Mouse (Mus musculus): ENCODE data around the gene Hoxb5. TPM values are rescaled to one million over a fixed set of nuclear protein-coding genes. Genes with fewer than 3 reads are reported as not detected.

The Hoxb5 gene
- polyA plus RNA-seq, 1 experiment from 2014 or later = not detected

GRCm38 (mm10) chr11:96278324-96278723 lies 24.8 kb upstream of the Hoxb5 start:
- no peak overlapping the region for H3K4me3 ChIP-seq
- no peaks in the 10 kb centered on the region for H3K9me3 ChIP-seq
- peaks cover 100% of the 10 kb centered on the region for H3K27me3 ChIP-seq (ENCODE audit: poor library complexity, severe bottlenecking)
- WGBS = 15% methylated on average over 14 of the region's 14 CpGs
- no peaks in the 10 kb centered on the region for H3K36me3 ChIP-seq (replicated peaks)
- peaks cover 7% of the 10 kb centered on the region; the same call in 1 of the 2 replicates for H3K4me1 ChIP-seq
- DNase-seq (ENCODE audit: extremely low spot score, low spot score) = no peak
- H3K27ac ChIP-seq = no peak overlapping the region

- DNase-seq (ENCODE audit: extremely low spot score, low spot score) = peak; percentile 87
- H3K27me3 ChIP-seq (ENCODE audit: poor library complexity, severe bottlenecking) = peaks cover 100% of the 10 kb centered on the region
- WGBS = under 1% methylated on average over 9 of the region's 9 CpGs
- peaks cover 9% of the 10 kb centered on the region for H3K4me1 ChIP-seq
- H3K9me3 ChIP-seq = no peaks in the 10 kb centered on the region
- H3K36me3 ChIP-seq (replicated peaks) = no peaks in the 10 kb centered on the region
- H3K4me3 ChIP-seq = no peak overlapping the region
- H3K27ac ChIP-seq = no peak overlapping the region
Measured at GRCm38 (mm10) chr11:96278773-96279172, 24.4 kb upstream of the Hoxb5 start.

DNA sequence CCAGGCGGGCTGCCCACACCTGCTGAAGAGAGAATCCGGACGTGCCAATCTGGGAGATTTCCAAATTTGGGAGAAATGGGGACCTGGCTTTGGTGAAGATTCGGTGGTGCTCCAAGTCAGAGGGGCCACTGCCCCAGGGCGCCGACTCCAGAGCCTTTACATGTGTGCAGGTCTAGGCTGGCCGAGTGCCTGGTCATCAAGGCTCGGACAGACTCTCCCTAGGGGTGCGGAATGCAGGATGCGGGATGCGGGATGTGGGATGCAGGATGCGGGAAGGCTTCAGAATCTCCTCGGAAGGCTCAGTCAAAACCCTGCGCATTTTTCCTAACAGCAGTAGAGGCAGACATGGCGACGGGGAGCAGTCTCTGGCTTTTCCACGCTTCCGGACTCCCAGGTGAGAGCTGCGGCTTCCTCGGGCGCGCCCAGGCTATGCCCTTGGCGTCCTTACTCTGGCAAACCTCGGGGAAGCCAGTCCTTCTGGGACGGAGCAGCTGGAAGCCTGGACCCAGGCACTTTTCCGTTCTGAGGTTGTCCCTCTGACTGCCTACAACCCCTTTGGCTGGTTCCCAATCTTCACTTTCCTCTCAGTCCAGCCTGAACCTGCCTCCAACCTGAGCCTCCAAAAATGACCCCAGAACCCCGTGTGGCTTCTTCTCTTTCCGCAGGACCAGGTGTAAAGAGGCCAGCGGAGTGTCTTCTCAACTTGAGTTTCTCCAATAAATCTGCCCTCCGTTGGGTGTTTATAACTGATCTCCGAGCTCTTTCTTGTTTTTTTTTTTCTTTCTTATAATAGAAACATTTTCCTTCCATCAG lies 23.5 kb upstream of the Hoxb5 start:
- Histone ChIP-seq H3K9me3 (no peaks in the 10 kb centered on the region), H3K4me1 (peaks cover 17% of the 10 kb centered on the region), H3K4me3 (no peak overlapping the region), H3K36me3 (replicated peaks) (no peaks in the 10 kb centered on the region), H3K27ac (no peak overlapping the region), H3K27me3 (ENCODE audit: poor library complexity, severe bottlenecking) (peaks cover 100% of the 10 kb centered on the region)
- WGBS = 2% methylated on average over 31 of the region's 31 CpGs
- no peak for DNase-seq (ENCODE audit: extremely low spot score, low spot score)

DNA sequence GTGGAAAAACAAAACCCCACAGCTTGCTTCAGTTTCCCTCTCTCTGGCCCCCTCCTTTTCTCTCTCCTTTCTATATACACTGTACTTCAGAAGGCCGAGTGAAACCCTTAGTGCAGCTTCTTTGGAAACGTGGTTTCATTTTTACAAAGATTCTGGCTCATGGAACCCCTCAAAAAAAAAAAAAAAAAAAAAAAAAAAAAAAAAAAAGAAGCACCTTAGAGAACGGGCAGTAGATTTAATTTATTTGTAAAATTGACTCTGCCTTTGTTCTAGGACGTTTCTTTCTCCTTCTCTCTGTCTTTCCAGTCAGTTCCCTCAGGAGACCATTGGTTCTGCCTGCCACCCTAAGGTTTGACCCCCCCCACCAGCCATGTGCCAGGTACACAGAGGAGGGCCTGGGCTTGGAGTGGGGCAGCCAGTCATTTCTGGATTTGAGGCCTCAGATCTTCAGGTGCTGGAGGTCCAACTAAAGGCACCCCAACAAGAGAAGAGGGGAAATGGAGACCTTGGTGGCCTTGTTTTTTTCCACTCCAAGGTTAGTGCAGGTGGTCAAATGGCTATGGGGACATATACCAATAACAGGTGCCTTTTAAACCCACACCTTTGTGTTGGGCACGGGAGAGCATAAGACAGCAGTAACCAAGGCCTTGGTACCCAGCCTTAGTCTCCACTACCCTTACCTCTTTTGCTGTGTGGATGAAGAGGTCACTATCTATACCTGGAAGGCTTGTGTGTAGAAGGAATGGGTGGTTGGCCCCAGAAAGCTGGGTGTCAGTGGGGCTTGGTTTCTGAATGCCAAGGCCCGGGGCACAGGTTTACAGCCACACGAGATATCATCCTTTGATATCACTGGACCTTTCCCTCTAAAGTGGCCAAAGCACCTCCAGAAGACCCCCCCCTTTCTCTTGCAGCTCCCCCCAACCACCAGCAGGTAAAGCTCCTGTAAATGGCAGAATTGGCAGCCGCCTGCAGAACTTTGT lies 22.4 kb upstream of the Hoxb5 start:
- Histone ChIP-seq H3K9me3 (no peaks in the 10 kb centered on the region), H3K27me3 (ENCODE audit: poor library complexity, severe bottlenecking) (peaks cover 100% of the 10 kb centered on the region), H3K4me3 (no peak overlapping the region), H3K27ac (no peak overlapping the region), H3K36me3 (replicated peaks) (no peaks in the 10 kb centered on the region), H3K4me1 (peaks cover 25% of the 10 kb centered on the region)
- WGBS = 5% methylated on average over 8 of the region's 8 CpGs
- DNase-seq (ENCODE audit: extremely low spot score, low spot score) = no peak

- Histone ChIP-seq H3K36me3 (replicated peaks) (no peaks in the 10 kb centered on the region), H3K4me1 (peaks cover 28% of the 10 kb centered on the region), H3K27ac (no peak overlapping the region), H3K27me3 (ENCODE audit: poor library complexity, severe bottlenecking) (peaks cover 100% of the 10 kb centered on the region), H3K9me3 (no peaks in the 10 kb centered on the region), H3K4me3 (no peak overlapping the region)
- no peak for DNase-seq (ENCODE audit: extremely low spot score, low spot score)
- WGBS = 4% methylated on average over 18 of the region's 18 CpGs
Measured at GRCm38 (mm10) chr11:96281396-96281795, 21.7 kb upstream of the Hoxb5 start.

GRCm38 (mm10) chr11:96281855-96282570 lies 21.1 kb upstream of the Hoxb5 start, which contains the start of gene Hoxb8:
TSS of gene Hoxb8 (plus strand) at chr11:96281905.
- no peak for DNase-seq (ENCODE audit: extremely low spot score, low spot score)
- Histone ChIP-seq H3K27me3 (ENCODE audit: poor library complexity, severe bottlenecking) (peaks cover 100% of the 10 kb centered on the region), H3K4me1 (peaks cover 34% of the 10 kb centered on the region), H3K36me3 (replicated peaks) (no peaks in the 10 kb centered on the region), H3K4me3 (no peak within 1 kb of the TSS), H3K27ac (no peak within 1 kb of the TSS), H3K9me3 (no peaks in the 10 kb centered on the region)
- WGBS = 1% methylated on average over 27 of the region's 27 CpGs

- peaks cover 100% of the 10 kb centered on the region for H3K27me3 ChIP-seq (ENCODE audit: poor library complexity, severe bottlenecking)
- no peaks in the 10 kb centered on the region for H3K36me3 ChIP-seq (replicated peaks)
- under 1% methylated on average over 49 of the region's 49 CpGs for WGBS
- H3K9me3 ChIP-seq = no peaks in the 10 kb centered on the region
- H3K4me3 ChIP-seq = no peak overlapping the region
- no peak overlapping the region for H3K27ac ChIP-seq
- peaks cover 36% of the 10 kb centered on the region for H3K4me1 ChIP-seq
- DNase-seq (ENCODE audit: extremely low spot score, low spot score) = no peak
Measured at GRCm38 (mm10) chr11:96282795-96283430, 20.2 kb upstream of the Hoxb5 start.

GRCm38 (mm10) chr11:96284041-96284749 lies 18.9 kb upstream of the Hoxb5 start:
- Histone ChIP-seq H3K27ac (no peak overlapping the region), H3K4me1 (peaks cover 36% of the 10 kb centered on the region), H3K4me3 (peak overlapping the region; percentile 38), H3K36me3 (replicated peaks) (no peaks in the 10 kb centered on the region), H3K9me3 (no peaks in the 10 kb centered on the region), H3K27me3 (ENCODE audit: poor library complexity, severe bottlenecking) (peaks cover 100% of the 10 kb centered on the region)
- DNase-seq (ENCODE audit: extremely low spot score, low spot score) = no peak
- WGBS = under 1% methylated on average over 49 of the region's 49 CpGs

DNA sequence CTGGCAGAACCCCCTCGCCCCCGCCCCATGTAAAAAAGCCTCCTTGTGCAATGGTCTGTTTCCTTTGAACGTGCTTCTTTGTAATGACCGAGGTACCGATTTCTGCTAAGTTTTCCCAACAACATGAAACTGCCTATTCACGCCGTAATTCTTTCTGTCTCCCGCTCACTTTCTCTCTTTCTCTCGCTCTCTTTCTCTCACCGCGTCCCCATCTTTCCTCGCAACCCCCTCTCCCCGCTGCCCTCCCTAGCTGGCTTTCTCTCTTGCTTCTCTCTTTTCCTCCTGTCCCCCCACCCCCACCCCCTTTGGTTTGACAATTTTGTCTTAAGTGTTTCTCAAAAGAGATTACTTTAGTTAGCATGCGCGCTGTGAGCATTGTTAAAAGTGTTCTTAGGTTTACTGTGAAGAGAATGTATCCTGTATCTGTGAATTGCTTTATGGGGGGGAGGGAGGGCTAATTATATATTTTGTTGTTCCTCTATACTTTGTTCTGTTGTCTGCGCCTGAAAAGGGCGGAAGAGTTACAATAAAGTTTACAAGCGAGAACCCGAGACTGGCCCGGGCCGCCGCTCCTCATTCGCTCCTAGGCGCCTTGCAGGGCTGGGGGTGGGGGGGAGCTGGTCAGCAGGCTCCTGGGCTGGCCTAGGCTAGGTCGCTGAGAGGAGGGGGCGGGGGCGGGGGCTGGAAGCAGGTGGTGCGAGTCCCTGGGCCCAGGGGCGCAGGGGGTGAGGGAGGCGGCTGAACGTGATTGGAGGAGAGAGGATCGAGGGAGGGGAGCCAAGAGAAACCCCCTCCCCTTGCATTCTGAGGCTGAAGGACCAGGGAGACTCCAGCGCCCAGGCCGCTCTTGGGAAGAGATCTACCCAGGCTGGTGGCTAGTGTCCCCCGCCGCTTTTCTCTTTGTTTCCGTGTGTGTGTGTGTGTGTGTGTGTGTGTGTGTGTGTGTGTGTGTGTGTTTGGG lies 18.1 kb upstream of the Hoxb5 start:
- Histone ChIP-seq H3K27me3 (ENCODE audit: poor library complexity, severe bottlenecking) (peaks cover 100% of the 10 kb centered on the region), H3K4me3 (peak overlapping the region; percentile 38; the same call in 1 of the 2 replicates), H3K27ac (no peak overlapping the region), H3K36me3 (replicated peaks) (no peaks in the 10 kb centered on the region), H3K4me1 (peaks cover 36% of the 10 kb centered on the region), H3K9me3 (no peaks in the 10 kb centered on the region)
- no peak for DNase-seq (ENCODE audit: extremely low spot score, low spot score)
- WGBS = 1% methylated on average over 36 of the region's 37 CpGs

- peak within 1 kb of the TSS; percentile 33 for H3K4me3 ChIP-seq
- no peaks in the 10 kb centered on the region for H3K36me3 ChIP-seq (replicated peaks)
- no peak within 1 kb of the TSS for H3K27ac ChIP-seq
- WGBS = 1% methylated on average over 43 of the region's 43 CpGs
- H3K27me3 ChIP-seq (ENCODE audit: poor library complexity, severe bottlenecking) = peaks cover 100% of the 10 kb centered on the region
- DNase-seq (ENCODE audit: extremely low spot score, low spot score) = no peak
- peaks cover 36% of the 10 kb centered on the region for H3K4me1 ChIP-seq
- no peaks in the 10 kb centered on the region for H3K9me3 ChIP-seq
Measured at GRCm38 (mm10) chr11:96285771-96286738, 17.1 kb upstream of the Hoxb5 start, which contains the start of gene Hoxb7. TSS of gene Hoxb7 (plus strand) at chr11:96286623.

Measured in forebrain, embryonic 10.5 days (tissue).